Mouse (Mus musculus): ENCODE measurements at regions not wholly inside any gene's neighbourhood (a gene's known extent, or its start where the extent isn't known, plus 50 kb on each side); places are given as distances from the start of the nearest gene placed in this dataset.

GRCm38 (mm10) chr6:100143586-100144301 lies 143.5 kb downstream of the Rybp start:
- no peak for DNase-seq (ENCODE audit: low spot score)

DNA sequence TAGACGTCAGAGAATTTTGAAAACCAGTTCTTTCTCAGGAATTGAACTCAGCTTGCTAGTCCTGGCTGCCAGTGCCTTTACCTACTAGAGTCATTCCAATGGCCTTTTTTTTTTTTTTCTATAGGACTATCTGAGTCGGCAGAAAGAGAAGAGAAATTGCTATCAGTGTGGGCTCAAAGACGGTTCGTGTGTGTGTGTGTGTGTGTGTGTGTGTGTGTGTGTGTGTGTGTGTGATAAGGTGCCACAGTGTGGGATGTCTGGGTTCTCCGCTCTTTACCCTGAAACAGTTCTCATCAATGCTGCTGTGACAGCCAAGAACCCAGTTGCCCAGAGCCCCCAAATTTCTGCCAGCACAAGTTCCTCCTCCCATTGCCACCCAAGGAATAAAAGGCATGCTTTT lies 146.1 kb downstream of the Rybp start:
- no peak for DNase-seq (ENCODE audit: low spot score)

GRCm38 (mm10) chr6:100140581-100141114 lies 146.6 kb downstream of the Rybp start:
- no peak for DNase-seq (ENCODE audit: low spot score)

DNA sequence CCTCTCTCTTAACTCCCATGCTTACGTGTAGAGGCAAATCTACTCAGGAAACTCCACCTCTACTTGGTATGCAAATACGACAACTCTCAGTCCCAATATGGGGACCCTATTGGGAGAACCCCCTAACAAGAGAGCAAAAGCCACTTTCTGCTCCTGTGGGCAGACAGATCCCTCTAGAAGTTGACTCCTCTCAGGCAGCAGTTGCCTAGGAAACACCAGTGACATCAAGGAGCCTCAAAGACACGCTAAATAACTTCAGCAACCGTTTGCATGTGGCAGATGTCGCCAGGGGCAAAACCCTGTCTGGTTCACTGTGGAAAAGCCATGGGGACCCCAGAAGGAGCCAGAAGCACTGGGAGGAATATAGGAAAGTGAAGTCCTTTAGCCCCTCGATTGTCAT lies 147.5 kb downstream of the Rybp start:
- DNase-seq (ENCODE audit: low spot score): no peak

DNA sequence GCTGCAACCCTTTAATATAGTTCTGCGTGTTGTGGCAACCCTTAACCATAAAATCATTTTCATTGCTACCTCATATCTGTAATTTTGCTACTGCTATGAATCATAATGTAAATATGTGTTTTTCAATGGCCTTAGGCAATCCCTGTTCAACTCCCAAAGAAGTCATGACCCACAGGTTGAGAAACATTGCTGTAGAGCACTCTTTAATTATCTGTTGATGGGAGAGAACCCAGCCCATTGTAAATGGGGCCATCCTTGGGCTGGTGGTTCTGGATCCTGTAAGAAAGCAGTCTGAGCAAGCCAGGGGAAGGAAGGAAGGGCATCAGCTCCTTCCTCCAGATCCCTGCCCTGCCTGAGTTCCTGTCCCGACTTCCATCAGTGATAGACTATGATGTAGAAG lies 148.6 kb downstream of the Rybp start:
- no peak for DNase-seq (ENCODE audit: low spot score)

DNA sequence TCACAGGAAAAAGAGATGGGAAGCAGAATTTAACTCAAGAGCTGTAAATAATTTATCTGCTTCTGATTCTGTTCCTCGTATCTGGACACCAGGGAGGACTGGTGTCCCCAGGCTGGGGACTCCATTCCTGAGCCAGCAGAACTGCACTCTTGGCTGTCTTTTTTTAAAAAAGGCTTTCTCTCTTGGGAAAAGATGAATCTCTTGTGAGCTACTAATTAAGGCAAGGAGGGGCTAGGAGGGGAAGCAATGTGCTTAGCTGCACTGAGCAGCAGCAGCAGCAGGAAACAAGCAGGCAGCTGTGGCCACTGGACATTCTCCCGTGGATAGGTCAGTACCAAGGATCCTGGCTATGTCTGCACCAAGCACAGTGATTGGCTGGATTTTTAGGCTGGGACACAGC lies 152.1 kb downstream of the Rybp start:
- DNase-seq (ENCODE audit: low spot score): no peak

GRCm38 (mm10) chr6:100133970-100134369 lies 153.3 kb downstream of the Rybp start:
- no peak for DNase-seq (ENCODE audit: low spot score)

- DNase-seq (ENCODE audit: low spot score): no peak
These were observed 154.2 kb downstream of the Rybp start for GRCm38 (mm10) chr6:100132916-100133600.

GRCm38 (mm10) chr6:100127221-100128143 lies 159.8 kb downstream of the Rybp start:
- no peak for DNase-seq (ENCODE audit: low spot score)

DNA sequence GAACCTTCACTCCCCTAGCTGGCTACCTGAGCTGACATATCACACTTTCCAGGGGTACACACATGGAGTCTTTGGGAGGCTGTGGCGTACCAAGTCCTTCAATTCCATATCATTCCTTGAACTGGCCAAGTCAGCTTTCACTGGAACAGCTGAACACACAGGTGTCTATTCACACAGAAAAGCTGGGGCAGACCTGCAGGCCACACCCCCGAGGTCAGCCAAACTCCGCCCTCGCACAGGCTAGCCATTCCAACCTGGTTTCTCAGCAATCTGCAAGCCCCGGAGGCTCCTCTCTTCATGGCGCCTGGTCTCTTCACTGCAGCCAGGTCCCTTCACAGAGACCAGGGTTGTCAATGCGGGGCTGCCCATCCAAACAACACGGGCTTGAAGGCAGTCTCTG lies 160.5 kb downstream of the Rybp start:
- no peak for DNase-seq (ENCODE audit: low spot score)

DNA sequence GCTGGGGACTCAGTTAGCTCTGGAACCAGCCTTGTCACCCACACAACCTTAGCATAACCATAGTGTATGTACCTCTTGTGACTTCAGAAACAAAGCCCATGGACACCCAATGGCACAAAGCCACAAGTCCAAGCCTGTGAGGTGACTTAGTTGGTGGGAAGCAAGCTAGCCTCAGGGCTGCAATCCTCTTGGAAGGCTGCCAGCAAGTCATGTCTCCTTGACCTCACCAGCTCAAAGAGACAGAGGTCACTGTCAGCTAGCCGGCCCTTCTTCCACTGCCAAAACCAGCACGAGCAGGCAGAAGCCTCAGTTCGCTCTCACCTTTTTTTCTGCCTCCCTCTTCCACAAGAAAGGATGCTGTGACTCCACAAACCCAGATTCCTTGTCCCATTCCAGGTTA lies 161.0 kb downstream of the Rybp start:
- no peak for DNase-seq (ENCODE audit: low spot score)

- DNase-seq (ENCODE audit: low spot score): no peak
These were observed 166.0 kb downstream of the Rybp start for GRCm38 (mm10) chr6:100121240-100121639.

GRCm38 (mm10) chr6:100120017-100120944 lies 167.0 kb downstream of the Rybp start:
- no peak for DNase-seq (ENCODE audit: low spot score)

DNA sequence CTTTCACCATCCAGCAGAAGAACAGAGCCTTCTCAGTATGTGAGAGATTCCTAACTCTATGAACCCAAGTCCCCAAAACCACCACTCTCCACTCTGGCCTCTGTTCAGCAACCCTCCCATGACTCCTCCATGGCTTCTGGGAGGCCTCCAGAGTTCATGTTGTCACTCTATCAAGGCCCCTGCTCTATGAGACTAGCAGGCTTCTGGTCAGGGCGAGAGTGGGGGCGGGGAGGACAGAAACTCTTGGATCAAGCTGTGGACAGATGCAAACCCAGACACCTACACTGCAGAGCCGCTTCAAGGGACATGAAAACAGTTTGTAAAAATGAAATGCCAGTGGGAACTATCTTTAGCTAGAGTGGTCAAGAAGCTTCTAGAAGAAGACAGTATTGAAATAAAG lies 170.2 kb downstream of the Rybp start:
- DNase-seq (ENCODE audit: low spot score): no peak

DNA sequence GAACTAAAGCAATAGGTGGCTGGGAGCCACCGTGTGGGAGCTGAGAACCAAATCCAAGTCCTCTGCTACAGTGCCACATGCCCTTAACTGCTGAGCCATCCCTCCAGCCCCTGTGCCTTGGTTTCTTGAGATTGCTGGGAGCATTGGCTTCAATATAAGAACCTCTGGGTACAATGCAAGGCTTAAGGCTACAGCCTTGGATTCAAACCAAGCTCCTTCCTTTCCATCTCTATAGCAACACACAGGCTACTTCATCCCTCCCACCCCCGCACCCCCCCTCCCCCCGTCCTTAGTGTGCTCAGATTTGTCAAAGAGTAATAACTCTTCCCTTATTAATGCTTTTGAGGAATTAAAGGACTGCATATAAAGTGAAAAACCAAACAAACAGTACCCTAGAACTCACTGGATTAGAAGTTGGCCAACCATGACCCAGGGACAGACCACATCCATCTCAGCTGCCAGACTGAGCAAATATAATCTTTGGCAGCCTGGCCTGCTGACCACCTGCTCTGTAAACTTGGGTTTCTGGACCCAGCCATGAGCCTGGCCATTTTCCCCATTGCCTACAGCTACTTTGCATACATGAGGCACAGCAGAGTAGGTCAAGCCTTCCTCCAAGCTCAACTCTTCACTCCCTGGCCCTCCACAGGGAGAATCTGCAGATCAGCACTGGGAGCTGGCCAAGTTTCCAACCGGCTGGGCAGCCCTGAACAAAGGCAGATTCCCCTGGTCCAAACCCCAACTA lies 173.7 kb downstream of the Rybp start:
- DNase-seq (ENCODE audit: low spot score): no peak

- DNase-seq (ENCODE audit: low spot score): no peak
These were observed 176.2 kb downstream of the Rybp start for GRCm38 (mm10) chr6:100110981-100111660.

- no peak for DNase-seq (ENCODE audit: low spot score)
These were observed 177.3 kb downstream of the Rybp start for GRCm38 (mm10) chr6:100109979-100110378.

DNA sequence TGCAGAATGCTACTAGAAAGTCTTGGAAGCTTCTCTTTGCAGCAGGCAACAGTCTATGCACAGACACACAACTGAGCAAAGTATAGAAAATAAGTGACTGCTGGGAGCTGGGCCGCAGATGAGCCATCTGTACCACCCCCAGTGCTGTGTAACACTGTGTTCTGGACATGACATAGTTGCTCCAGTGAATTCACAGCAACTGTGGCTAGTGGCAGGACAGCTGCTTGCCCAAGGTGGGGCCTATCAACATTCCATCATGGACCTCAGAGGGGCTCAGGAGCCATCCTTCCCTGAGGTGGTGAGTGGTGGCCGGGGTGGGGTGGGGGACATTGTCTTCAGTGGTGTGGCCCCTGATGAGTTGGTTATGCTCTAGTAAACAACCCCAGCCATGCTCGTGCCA lies 177.9 kb downstream of the Rybp start:
- no peak for DNase-seq (ENCODE audit: low spot score)

GRCm38 (mm10) chr6:100107508-100107907 lies 179.8 kb downstream of the Rybp start:
- no peak for DNase-seq (ENCODE audit: low spot score)

DNA sequence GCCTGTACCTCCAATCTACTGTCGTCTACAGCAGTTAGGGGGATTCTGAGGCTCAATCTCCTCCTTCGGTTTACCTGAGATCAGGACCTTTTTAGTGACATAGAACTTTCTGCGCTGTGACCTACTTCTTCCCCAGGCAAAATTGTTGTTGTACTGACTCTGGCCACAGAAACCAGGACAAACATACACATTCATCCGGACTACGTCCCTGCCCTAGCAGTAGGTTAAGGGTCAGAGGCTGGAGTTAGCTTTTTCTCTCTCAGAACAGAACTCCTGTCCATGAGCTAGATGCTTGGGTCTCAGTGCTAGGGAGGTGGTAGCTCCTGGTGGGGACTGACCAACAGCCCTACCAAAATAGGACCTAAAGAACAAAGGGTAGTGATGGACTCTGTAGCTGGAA lies 180.2 kb downstream of the Rybp start:
- no peak for DNase-seq (ENCODE audit: low spot score)

All from spleen, adult 12 weeks (tissue).